Mouse (Mus musculus) CH12F3 (cell line): ENCODE measurements around the gene Atp13a1.

Experiments used
- in situ Hi-C: fragments of 300-500 bp; cut with MboI; formaldehyde crosslinking; loops from 2 replicates; pipeline ENCODE4 v1.14.3; 2020; ENCODE audit warnings: low sequenced_read_pairs

Gene Atp13a1

DNA sequence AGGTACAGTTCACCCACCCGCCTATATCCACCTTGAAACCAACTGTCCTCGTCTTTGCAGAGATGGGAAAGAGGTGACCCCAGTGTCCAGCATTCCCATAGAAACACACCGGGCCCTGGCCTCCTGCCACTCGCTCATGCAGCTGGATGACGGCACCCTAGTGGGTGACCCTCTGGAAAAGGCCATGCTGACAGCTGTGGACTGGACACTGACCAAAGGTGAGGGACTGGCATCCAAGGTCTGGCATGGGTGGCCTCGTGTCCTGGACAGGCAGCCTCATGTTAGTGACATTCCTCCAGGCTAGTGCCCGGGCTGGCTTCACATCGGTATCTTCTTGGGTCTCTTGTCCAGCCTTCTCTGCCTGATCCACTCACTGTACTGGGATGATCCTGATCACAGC, 8.3 kb downstream of the Atp13a1 start:
- in situ Hi-C loops, result no loop called here

DNA sequence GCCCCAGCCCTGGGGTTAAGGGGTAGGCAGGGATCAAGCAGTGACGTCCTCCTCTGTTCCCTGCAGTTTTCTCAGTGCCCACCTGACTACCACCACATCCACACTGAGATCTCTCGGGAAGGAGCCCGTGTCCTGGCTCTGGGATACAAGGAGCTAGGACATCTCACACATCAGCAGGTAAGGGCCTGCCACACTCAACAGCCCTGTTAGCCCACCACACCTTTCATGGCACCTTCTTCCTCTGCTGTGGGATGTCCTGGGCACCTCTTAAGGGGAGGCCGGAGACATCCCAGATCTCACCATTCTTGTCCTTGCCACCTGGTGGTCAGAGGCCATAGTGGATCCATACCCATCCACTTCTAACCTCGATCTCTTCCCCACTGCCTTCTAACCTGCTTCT, 9.0 kb downstream of the Atp13a1 start:
- in situ Hi-C loops, result no loop called here

GRCm38 (mm10) chr8:69801796-69802195, 10.8 kb downstream of the Atp13a1 start:
- in situ Hi-C loops, result no loop called here

- in situ Hi-C loops, result no loop called here
Measured at GRCm38 (mm10) chr8:69802216-69802615, 11.3 kb downstream of the Atp13a1 start.

DNA sequence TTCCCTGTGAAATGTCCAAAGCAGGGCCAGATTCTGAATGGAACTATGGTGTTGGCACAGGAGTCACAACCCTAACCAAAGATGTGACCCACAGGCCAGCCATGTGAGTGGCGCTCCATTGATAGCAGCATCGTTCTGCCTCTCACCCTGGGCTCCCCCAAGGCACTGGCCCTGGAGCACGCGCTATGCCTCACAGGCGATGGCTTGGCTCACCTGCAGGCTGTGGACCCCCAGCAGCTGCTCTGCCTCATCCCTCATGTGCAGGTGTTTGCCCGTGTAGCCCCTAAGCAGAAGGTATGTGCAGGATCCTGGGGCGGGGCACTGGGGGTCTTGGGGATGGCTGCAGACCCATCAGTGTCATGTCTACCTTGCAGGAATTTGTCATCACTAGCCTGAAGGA, 12.4 kb downstream of the Atp13a1 start:
- in situ Hi-C loops, result no loop called here

DNA sequence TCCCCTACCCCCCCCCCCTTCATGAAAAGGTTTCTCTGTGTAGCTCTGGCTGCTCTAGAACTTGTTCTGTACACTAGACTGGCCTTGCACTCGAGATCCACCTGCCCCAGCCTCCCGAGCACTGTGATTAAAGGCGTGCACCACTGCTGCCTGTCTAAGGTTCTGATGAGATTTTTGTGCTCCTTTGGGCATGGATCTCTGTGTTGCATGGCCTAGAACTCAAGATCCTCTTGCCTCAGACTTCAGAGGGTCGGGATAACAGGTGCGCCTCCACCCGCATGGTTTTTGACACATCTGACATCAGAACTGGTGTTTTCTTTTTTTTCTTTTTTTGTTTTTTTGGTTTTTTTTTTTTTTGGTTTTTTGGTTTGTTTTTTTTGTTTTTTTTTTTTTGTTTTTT, 13.6 kb downstream of the Atp13a1 start:
- in situ Hi-C loops, result no loop called here

DNA sequence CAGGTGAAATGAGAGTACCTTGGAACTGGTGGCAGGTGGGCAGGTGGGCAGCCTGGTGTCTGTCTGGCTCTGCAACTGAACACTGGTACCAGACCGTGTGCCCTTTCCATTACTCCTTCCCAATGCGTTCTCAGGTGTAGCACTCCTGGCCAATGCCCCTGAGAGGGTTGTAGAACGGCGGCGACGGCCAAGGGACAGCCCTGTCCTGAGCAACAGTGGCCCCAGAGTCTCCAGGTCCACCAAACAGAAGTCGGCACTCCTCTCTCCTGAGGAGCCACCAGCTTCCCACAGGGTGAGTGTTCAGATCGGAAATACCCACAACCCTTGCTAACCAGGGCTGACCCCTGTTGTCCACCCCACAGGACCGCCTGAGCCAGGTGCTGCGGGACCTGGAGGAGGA, 14.1 kb downstream of the Atp13a1 start:
- in situ Hi-C loops, result no loop called here

- in situ Hi-C loops, result no loop called here
Measured at GRCm38 (mm10) chr8:69805491-69805890, 14.5 kb downstream of the Atp13a1 start.

DNA sequence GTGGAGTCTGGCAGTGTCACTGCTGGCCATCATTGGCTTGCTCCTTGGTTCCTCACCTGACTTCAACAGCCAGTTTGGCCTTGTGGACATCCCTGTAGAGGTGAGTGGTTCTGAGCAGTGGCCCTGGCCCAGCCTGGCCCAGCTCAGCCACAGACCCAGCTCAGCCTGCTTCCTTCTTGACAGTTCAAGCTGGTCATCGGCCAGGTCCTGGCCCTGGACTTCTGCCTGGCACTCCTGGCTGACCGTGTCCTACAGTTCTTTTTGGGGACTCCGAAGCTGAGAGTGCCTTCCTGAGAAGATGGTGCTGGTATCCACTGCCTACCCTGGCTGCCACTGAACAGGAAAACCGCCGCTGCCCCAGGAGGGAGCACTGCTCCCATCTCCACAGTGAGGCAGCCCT, 16.3 kb downstream of the Atp13a1 start:
- in situ Hi-C loops, result no loop called here

GRCm38 (mm10) chr8:69808094-69808863, 17.3 kb downstream of the Atp13a1 start, which contains the start of gene Gmip:
Gene Gmip, plus strand, starts transcription at chr8:69808679.
- in situ Hi-C loops, result no loop called here

DNA sequence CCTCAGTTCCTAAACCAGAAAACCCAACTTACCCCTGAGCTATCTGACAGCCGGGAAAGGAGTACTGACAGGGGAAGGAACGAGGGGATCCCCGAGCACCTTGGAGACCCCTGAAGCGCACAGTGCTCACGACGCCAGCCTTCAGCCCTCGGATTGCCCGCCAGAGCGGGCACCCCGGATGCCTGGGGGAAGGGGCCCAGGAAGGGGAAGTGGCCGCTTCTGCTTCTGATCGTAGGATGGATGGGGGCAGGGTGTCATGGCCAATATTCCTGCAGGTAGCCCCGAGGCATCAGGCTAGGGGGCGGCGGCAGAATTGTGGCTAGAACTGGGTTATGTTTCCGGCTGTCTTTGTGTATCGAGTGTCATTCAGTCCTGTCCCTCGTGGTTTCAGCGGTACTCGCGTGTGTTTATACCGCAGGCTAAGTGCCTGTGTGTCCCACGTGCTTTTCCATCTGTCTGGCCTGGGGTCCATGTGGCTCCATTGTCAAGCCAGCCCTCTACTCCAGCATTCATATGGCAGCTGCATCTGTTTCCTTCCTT, 18.0 kb downstream of the Atp13a1 start:
- in situ Hi-C loops, result no loop called here

- in situ Hi-C loops, result no loop called here
Measured at GRCm38 (mm10) chr8:69809820-69810219, 18.9 kb downstream of the Atp13a1 start.

- in situ Hi-C loops, result no loop called here
Measured at GRCm38 (mm10) chr8:69814881-69815280, 23.9 kb downstream of the Atp13a1 start.

DNA sequence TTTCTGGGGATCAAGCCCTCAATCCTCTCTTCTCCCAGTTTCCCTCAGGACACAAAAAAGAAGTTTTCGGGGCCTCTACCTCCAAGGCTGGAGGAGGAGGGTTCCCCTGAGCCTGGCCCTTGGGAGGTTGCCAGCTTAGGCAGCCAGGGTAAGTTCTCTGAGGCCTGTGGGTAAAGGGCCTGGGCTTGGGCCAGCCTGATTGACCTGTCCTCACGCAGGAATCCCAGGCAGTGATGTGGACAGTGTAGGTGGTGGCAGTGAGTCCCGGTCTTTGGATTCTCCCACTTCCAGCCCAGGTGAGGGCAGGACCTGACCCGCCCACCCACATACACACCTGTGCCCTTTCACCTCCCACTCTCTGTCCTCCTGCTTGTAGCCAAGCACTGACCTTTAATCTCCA, 24.4 kb downstream of the Atp13a1 start:
- in situ Hi-C loops, result no loop called here

DNA sequence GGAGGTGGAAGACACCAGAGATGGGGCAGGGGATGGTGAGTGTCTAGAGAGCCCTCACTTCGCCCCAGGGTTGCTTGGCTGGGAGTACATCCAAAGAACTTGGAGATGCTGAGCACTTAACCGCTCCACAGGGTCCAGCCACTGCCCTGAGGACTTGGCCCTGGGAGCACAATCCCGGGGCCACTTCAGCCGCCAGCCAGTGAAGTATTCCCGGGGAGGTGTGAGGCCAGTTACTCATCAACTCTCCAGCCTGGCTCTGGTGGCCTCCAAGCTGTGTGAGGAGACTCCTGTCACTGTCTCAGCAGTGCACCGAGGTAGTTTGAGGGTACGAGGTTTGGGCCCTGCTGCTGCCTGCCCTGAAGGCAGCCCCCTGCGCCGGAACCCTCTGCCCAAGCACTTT, 29.5 kb downstream of the Atp13a1 start:
- in situ Hi-C loops, result no loop called here

GRCm38 (mm10) chr8:69821971-69822385, 31.0 kb downstream of the Atp13a1 start:
- in situ Hi-C loops, result no loop called here

GRCm38 (mm10) chr8:69822386-69823191, 31.6 kb downstream of the Atp13a1 start, which contains the start of gene Lpar2:
Gene Lpar2, plus strand, starts transcription at chr8:69822429.
- in situ Hi-C loops, result no loop called here

GRCm38 (mm10) chr8:69826371-69826770, 35.4 kb downstream of the Atp13a1 start:
- in situ Hi-C loops, result no loop called here

DNA sequence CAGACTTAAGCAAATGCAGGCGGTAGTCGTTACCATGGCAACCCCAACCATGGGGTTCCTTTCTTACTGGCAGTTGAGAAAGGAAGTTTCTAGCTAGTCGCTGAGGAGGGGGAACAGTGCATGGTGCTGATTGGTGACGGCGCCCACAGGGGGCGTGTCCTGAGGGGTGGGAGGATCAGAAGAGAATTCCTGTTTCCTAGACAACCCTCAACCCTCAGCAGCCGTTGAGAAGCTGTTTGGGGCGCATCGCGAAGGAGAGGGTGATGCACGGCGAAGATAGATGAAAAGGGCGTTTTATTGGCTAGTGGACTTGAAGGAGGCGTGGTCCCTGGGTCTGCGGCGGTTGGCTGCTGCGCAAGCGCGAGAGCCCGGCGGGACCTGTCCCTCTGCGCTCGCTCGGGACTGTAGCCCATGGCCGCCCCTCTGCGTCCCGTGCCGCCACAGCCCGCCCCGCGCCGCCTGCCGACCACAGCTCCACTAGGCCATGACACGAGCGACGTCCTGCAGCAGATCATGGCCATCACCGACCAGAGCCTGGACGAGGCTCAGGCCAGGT, 41.4 kb downstream of the Atp13a1 start, which contains the start of gene Pbx4:
Gene Pbx4, plus strand, starts transcription at position 194 of the 556 bp plus-strand sequence.
- in situ Hi-C loops, result no loop called here

DNA sequence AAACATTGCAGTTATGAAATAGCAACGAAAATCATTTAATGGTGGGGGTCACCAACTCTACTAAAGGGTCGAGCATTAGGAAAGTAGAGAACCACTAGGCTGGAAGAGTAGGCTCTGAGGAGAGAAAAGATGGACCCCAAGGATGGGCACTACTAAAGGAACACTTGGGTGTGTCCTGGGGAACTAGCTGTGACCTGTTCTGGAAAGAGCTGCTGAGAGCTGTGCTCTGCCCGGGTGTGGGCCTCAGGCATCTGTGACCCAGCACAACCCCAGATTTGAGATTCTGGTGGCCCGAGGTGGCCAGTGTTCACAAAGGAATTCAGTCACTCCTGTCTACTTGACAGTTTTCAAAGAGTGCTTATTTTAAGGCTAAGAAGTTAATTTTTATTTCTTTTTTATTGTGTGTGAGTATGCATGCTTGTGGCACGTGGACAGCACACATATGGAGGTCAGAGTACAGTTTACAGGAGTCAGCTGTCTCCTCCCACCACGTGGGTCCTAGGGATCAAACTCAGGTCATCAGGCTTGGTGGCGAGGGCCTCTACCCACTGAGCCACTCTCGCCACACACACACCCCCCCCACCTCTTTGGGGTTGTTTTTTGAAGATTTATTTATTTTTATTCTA, 46.2 kb downstream of the Atp13a1 start:
- in situ Hi-C loops, result no loop called here
